Mouse (Mus musculus) olfactory bulb, adult 2 months (tissue): ENCODE data around the gene Rnf115.

Experiments used
- CTCF ChIP-seq: fragments of 200-500 bp; IDR thresholded peaks from 2 replicates; pipeline ENCODE4 v1.5.1; 2012; ENCODE audit warnings: low read depth, mild to moderate bottlenecking, low read length, moderate library complexity; ENCODE audit not compliant: insufficient read depth
- POLR2A ChIP-seq: fragments of 200-500 bp; IDR thresholded peaks from 2 replicates; pipeline ENCODE4 v1.6.1; 2012; ENCODE audit warnings: mild to moderate bottlenecking, low read depth, low read length, moderate library complexity; ENCODE audit not compliant: insufficient read depth

DNA sequence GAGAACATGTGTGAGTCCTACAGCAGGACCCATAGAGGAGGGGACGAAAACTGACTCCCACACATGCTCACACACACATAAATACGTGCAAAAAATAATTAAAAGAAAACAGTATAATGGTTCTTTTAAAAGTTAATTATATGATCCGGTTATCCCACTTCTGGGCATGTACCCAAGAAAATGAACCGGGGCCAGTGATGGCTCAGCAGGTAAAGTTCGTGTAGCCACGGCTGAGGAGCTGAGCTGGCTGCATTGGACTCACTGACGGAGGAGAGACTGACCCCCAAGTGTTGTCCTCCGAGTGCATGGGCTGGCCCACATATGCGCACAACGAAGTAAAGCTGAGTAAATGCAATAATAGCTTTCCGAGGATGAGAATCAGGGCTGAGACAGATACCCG is 97.2 kb downstream of the Rnf115 start:
- TF ChIP-seq CTCF (no peak), POLR2A (no peak)
